Mouse (Mus musculus) forebrain, embryonic 12.5 days (tissue): ENCODE data around the gene Serpina12. TPM values are rescaled to one million over a fixed set of nuclear protein-coding genes. Genes with fewer than 3 reads are reported as not detected.

Source experiments
- ATAC-seq: fragments of 200-750 bp; cut with Nextera tagmentation; 2 replicates; pipeline ENCODE4 v1.8.0; 2017; ENCODE audit warnings: moderate TSS enrichment; ENCODE audit not compliant: low FRiP score
- H3K27ac ChIP-seq: fragments of 300-500 bp; sonication (generic); 2 replicates; pipeline ENCODE4 v1.5.1; 2016; ENCODE audit warnings: mild to moderate bottlenecking
- H3K27me3 ChIP-seq: fragments of 300-500 bp; sonication (generic); 2 replicates; pipeline ENCODE4 v1.6.1; 2016; ENCODE audit warnings: mild to moderate bottlenecking
- H3K36me3 ChIP-seq: fragments of 300-500 bp; sonication (generic); replicated peaks from 2 replicates; pipeline ENCODE4 v1.6.1; 2016; ENCODE audit warnings: mild to moderate bottlenecking
- H3K4me1 ChIP-seq: fragments of 300-500 bp; sonication (generic); 2 replicates; pipeline ENCODE4 v1.6.1; 2016
- H3K4me2 ChIP-seq: fragments of 300-500 bp; sonication (generic); 2 replicates; pipeline ENCODE4 v1.6.1; 2016; ENCODE audit warnings: mild to moderate bottlenecking, moderate library complexity
- H3K4me3 ChIP-seq: fragments of 300-500 bp; sonication (generic); replicated peaks from 2 replicates; pipeline ENCODE4 v1.5.1; 2016; ENCODE audit warnings: mild to moderate bottlenecking
- H3K9ac ChIP-seq: fragments of 300-500 bp; sonication (generic); 2 replicates; pipeline ENCODE4 v1.6.1; 2016; ENCODE audit warnings: mild to moderate bottlenecking
- H3K9me3 ChIP-seq: fragments of 300-500 bp; sonication (generic); 2 replicates; pipeline ENCODE4 v1.6.1; 2016
- WGBS: fragments of 180-500 bp; shearing (Covaris S2); methylation state at CpG from one replicate; pipeline ENCODE4 v1.1.7; 2016; 5-methylcytosine and 5-hydroxymethylcytosine counted together
- polyA plus RNA-seq: library from polyadenylated mRNA; unstranded; fragments of >200 nt; fragmentation: Nextera tagmentation; extraction: Ambion mirVana; gene quantifications from 2 replicates; pipeline ENCODE4 v1.2.1, GENCODE M21; 2016

Serpina12 gene
- polyA plus RNA-seq, 1 experiment from 2014 or later, result not detected

DNA sequence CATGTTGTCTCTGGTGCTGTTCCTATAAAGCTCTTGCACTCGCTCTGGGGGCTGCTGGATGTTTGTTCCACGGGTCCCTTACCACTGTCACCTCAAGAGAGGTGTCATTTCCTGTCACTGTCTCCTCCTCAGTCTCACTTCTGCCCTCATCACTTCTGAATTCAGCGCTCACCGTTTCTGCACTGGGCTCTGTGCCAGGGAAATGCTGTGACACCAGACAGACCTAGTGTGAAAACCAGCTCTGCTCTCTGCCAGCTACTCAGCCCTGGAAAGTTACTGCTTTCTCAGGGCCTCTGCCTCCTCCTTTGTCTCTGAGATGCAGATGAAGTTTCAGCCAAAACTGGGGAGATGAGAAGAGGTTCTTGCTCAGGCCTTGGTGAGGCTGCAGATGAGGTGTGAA, 12.8 kb upstream of the Serpina12 start:
- Histone ChIP-seq H3K36me3 (no peaks in the 10 kb centered on the region), H3K9me3 (no peaks in the 10 kb centered on the region), H3K4me3 (no peak overlapping the region), H3K27me3 (no peaks in the 10 kb centered on the region), H3K27ac (no peak overlapping the region), H3K9ac (no peak overlapping the region), H3K4me2 (no peak overlapping the region), H3K4me1 (no peaks in the 10 kb centered on the region)
- no peak for ATAC-seq
- 53% methylated on average over 4 of the region's 4 CpGs for WGBS

DNA sequence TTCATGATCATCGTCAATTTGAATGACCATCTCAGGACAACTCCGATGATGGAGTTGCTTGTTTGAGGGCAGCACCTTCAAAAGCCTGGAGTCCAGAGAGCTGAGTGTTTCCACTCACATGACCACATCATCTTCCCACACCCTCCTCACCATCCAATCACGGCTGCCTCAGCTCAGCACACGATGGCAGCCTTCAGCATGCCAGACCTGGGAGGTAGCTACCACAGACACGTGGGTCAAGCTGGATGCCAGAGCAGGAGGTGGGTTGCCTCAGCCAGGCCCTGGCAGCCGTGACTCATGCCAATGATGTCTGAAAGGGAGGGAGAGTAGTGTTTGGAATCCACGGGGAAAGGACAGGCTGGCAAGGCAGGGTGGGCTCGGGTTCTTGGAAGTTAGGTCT, 11.5 kb upstream of the Serpina12 start:
- WGBS, result 87% methylated on average over 8 of the region's 8 CpGs
- Histone ChIP-seq H3K27ac (no peak overlapping the region), H3K4me2 (no peak overlapping the region), H3K4me3 (no peak overlapping the region), H3K4me1 (no peaks in the 10 kb centered on the region), H3K9me3 (no peaks in the 10 kb centered on the region), H3K27me3 (no peaks in the 10 kb centered on the region), H3K9ac (no peak overlapping the region), H3K36me3 (no peaks in the 10 kb centered on the region)
- no peak for ATAC-seq

DNA sequence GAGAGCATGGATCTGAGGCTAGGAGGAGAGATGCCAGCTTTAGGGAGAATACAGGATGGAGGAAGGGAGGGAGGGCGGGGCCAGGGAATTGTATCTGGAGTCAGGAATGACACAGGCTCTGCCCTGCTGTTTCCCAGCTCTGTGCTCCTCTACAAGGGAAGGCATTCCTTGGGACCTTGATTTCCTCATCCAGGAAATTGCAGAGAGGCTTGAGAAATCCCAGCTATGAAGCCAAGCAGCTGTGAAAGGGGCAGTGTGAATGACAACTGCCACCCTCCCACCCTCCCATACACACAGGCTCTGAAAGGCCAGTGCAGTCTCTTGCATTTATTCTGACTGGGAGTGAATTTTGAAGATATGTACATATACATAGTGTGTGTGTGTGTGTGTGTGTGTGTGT, 9.8 kb upstream of the Serpina12 start:
- ATAC-seq, result no peak
- Histone ChIP-seq H3K9ac (no peak overlapping the region), H3K36me3 (no peaks in the 10 kb centered on the region), H3K27ac (no peak overlapping the region), H3K4me3 (no peak overlapping the region), H3K4me2 (no peak overlapping the region), H3K4me1 (no peaks in the 10 kb centered on the region), H3K27me3 (no peaks in the 10 kb centered on the region), H3K9me3 (no peaks in the 10 kb centered on the region)
- WGBS, result 58% methylated on average over 1 of the region's 1 CpGs

DNA sequence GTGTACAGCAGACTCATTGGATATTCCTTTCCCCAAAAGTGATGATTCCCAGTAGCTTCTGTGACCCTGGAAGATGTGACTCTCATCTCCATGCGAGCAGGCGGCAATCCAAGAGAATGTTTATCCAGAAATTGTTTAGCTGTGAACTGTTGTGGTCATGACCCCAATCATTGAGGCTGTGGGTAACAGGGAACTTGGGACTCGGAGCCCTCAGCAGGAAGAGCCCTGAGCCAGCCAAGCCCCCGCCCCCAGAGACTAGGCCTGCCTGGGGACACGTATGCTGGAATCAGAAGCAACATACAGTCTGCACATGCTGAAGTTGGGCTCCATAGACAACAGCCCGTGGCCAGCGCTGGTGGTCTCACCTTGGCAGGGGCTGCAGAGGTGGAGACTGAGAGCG, 1.5 kb upstream of the Serpina12 start:
- Histone ChIP-seq H3K4me2 (no peak overlapping the region), H3K4me1 (no peaks in the 10 kb centered on the region), H3K9ac (no peak overlapping the region), H3K27me3 (no peaks in the 10 kb centered on the region), H3K9me3 (no peaks in the 10 kb centered on the region), H3K36me3 (no peaks in the 10 kb centered on the region), H3K27ac (no peak overlapping the region), H3K4me3 (no peak overlapping the region)
- ATAC-seq, result no peak
- whole genome bisulfite sequencing, result 89% methylated on average over 8 of the region's 8 CpGs

- no peak for ATAC-seq
- Histone ChIP-seq H3K9me3 (no peaks in the 10 kb centered on the region), H3K4me1 (no peaks in the 10 kb centered on the region), H3K36me3 (no peaks in the 10 kb centered on the region), H3K4me3 (no peak overlapping the region), H3K27me3 (no peaks in the 10 kb centered on the region), H3K9ac (no peak overlapping the region), H3K4me2 (no peak overlapping the region), H3K27ac (no peak overlapping the region)
- 97% methylated on average over 2 of the region's 2 CpGs for WGBS
These were observed 1.5 kb downstream of the Serpina12 start for GRCm38 (mm10) chr12:104042753-104043152.

- H3K9ac ChIP-seq, result no peak overlapping the region
- no peaks in the 10 kb centered on the region for H3K9me3 ChIP-seq
- no peaks in the 10 kb centered on the region for H3K4me1 ChIP-seq
- H3K4me3 ChIP-seq, result no peak overlapping the region
- no peaks in the 10 kb centered on the region for H3K36me3 ChIP-seq
- H3K4me2 ChIP-seq, result no peak overlapping the region
- WGBS, result 65% methylated on average over 6 of the region's 6 CpGs
- ATAC-seq, result no peak
- H3K27ac ChIP-seq, result no peak overlapping the region
- H3K27me3 ChIP-seq, result no peaks in the 10 kb centered on the region
These were observed 2.8 kb downstream of the Serpina12 start for GRCm38 (mm10) chr12:104041401-104041800.

GRCm38 (mm10) chr12:104038181-104038580, 6.1 kb downstream of the Serpina12 start:
- no peaks in the 10 kb centered on the region for H3K27me3 ChIP-seq
- H3K9ac ChIP-seq, result no peak overlapping the region
- H3K4me3 ChIP-seq, result no peak overlapping the region
- no peaks in the 10 kb centered on the region for H3K9me3 ChIP-seq
- no peaks in the 10 kb centered on the region for H3K36me3 ChIP-seq
- ATAC-seq, result no peak
- H3K4me1 ChIP-seq, result no peaks in the 10 kb centered on the region
- WGBS, result 96% methylated on average over 7 of the region's 7 CpGs
- no peak overlapping the region for H3K4me2 ChIP-seq
- H3K27ac ChIP-seq, result no peak overlapping the region

DNA sequence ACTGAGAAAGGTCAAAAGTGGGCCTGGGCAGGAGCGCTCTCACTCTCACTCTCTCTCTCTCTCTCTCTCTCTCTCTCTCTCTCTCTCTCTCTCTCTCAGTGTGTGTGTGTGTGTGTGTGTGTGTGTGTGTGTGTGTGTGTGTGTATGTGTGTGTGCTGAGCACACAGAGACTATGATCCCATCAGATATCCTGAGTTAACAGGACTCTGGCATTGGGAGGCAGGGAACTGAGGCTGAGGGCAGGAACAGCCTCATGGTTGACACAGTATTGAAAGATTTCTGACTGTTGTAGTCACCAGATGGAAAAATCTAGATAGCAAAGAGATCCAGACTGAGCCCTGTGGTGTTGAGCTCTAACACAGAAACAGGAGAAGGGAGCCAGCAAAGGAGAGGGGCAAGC, 10.5 kb downstream of the Serpina12 start:
- no peaks in the 10 kb centered on the region for H3K36me3 ChIP-seq
- H3K4me2 ChIP-seq, result no peak overlapping the region
- H3K27me3 ChIP-seq, result no peaks in the 10 kb centered on the region
- ATAC-seq, result no peak
- no peaks in the 10 kb centered on the region for H3K4me1 ChIP-seq
- no peaks in the 10 kb centered on the region for H3K9me3 ChIP-seq
- 100% methylated on average over 1 of the region's 1 CpGs for WGBS
- H3K4me3 ChIP-seq, result no peak overlapping the region
- no peak overlapping the region for H3K27ac ChIP-seq
- H3K9ac ChIP-seq, result no peak overlapping the region

DNA sequence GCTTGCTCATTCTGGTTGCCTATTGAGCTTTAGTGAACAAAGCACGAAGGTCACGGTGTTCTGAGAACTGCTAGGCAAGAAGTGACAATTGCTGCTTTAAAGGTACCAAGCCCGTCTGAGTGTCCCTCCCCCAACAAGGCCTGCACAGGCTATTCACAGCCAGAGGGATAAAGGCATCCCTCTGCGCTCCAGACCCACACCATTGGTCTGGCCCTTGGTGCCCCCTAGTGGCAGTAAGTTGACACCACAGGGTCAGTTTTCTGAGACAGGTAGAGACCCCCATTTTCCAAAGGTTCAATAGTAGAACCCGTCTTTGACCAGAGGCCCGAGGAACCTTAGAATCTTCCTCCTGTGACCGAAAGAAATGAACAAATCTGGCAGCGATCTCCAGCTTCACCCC, 14.3 kb downstream of the Serpina12 start:
- Histone ChIP-seq H3K27me3 (no peaks in the 10 kb centered on the region), H3K27ac (no peak overlapping the region), H3K9me3 (no peaks in the 10 kb centered on the region), H3K4me2 (no peak overlapping the region), H3K9ac (no peak overlapping the region), H3K36me3 (no peaks in the 10 kb centered on the region), H3K4me3 (no peak overlapping the region), H3K4me1 (no peaks in the 10 kb centered on the region)
- 0 out of 2 replicates have a peak, but pooled peaks have one; percentile 27 for ATAC-seq
- 42% methylated on average over 8 of the region's 8 CpGs for WGBS

DNA sequence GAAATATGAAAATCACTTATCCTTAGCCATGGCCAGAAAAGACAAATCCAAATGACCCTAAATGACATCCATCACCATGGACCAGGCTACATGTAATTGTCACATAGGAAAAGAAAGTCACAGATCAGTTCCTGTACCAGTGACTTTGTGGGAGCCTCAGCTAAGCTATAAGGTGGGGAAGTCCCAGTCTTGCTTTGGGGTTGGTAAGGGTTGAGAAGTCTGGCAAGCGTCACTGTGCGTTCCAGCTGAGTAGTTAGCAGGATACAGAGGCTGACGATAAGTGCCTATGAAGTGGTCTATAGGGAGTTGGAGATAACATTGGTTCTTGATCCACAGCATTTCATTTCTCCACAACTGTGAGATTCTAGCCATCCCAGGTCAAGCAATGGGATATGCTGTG, 29.0 kb downstream of the Serpina12 start:
- 94% methylated on average over 3 of the region's 3 CpGs for WGBS
- no peak for ATAC-seq
- Histone ChIP-seq H3K9me3 (peaks cover 4% of the 10 kb centered on the region; the same call in 1 of the 2 replicates), H3K4me3 (no peak overlapping the region), H3K4me1 (no peaks in the 10 kb centered on the region), H3K27me3 (no peaks in the 10 kb centered on the region), H3K9ac (no peak overlapping the region), H3K36me3 (no peaks in the 10 kb centered on the region), H3K4me2 (no peak overlapping the region), H3K27ac (no peak overlapping the region)

DNA sequence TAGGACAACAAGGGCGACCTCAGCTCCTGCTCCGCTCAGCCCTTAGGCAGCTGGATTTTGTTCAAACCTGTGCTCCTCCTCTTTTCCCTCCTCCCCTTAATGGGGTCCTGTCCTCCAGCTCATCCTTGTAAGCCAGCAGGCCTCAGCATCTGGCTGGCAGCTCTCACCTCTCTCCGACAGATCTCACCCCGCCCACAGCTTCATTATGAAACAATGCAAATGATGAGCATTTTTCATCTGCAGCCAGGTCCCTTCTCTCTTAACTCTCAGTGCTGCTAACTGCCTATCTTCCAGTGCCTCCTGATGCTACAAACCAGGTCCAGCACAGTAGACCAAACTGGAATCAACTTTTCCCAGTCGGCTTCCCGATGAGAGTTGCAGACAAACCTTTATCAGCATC, 30.6 kb downstream of the Serpina12 start, which contains the start of gene Serpina9:
TSS of gene Serpina9 (minus strand) at position 136 of the 400 bp plus-strand sequence.
- ATAC-seq, result no peak
- no peak within 1 kb of the TSS for H3K4me2 ChIP-seq
- H3K4me1 ChIP-seq, result no peaks in the 10 kb centered on the region
- no peak within 1 kb of the TSS for H3K4me3 ChIP-seq
- H3K36me3 ChIP-seq, result no peaks in the 10 kb centered on the region
- H3K9ac ChIP-seq, result no peak within 1 kb of the TSS
- H3K27me3 ChIP-seq, result no peaks in the 10 kb centered on the region
- peaks cover 3% of the 10 kb centered on the region; the same call in 1 of the 2 replicates for H3K9me3 ChIP-seq
- no peak within 1 kb of the TSS for H3K27ac ChIP-seq
- 92% methylated on average over 6 of the region's 6 CpGs for WGBS

GRCm38 (mm10) chr12:104004689-104005088, 39.6 kb downstream of the Serpina12 start:
- H3K27me3 ChIP-seq, result no peaks in the 10 kb centered on the region
- 82% methylated on average over 5 of the region's 5 CpGs for WGBS
- no peak overlapping the region for H3K4me3 ChIP-seq
- H3K27ac ChIP-seq, result no peak overlapping the region
- H3K36me3 ChIP-seq, result no peaks in the 10 kb centered on the region
- H3K4me1 ChIP-seq, result no peaks in the 10 kb centered on the region
- H3K4me2 ChIP-seq, result no peak overlapping the region
- ATAC-seq, result no peak
- H3K9me3 ChIP-seq, result 0 out of 2 replicates have a peak, but pooled peaks cover 7% of the 10 kb centered on the region
- H3K9ac ChIP-seq, result no peak overlapping the region

DNA sequence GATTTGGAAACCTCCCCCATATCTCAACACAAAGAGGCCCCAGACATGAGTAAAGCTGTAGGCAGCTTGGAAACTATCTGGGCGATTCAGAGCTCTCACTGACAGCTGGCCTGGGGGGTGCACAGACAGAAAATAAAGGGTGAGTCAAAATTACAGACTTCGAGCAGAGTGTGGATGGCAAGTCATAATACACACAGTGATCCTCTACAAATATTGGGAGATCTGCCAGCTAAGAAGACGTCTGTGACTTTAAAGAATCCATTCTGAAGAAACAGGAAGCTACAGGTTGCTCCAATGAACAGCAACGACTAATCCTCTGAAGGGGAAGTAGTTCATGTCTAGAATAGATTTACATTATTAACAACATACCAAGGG, 41.0 kb downstream of the Serpina12 start:
- Histone ChIP-seq H3K4me2 (no peak overlapping the region), H3K27me3 (no peaks in the 10 kb centered on the region), H3K9me3 (0 out of 2 replicates have a peak, but pooled peaks cover 7% of the 10 kb centered on the region), H3K36me3 (no peaks in the 10 kb centered on the region), H3K9ac (no peak overlapping the region), H3K4me3 (no peak overlapping the region), H3K4me1 (no peaks in the 10 kb centered on the region), H3K27ac (no peak overlapping the region)
- 72% methylated on average over 4 of the region's 4 CpGs for WGBS
- ATAC-seq, result no peak
